ENCODE assay signal across 9 mouse cellular contexts in the genomic region with DNA sequence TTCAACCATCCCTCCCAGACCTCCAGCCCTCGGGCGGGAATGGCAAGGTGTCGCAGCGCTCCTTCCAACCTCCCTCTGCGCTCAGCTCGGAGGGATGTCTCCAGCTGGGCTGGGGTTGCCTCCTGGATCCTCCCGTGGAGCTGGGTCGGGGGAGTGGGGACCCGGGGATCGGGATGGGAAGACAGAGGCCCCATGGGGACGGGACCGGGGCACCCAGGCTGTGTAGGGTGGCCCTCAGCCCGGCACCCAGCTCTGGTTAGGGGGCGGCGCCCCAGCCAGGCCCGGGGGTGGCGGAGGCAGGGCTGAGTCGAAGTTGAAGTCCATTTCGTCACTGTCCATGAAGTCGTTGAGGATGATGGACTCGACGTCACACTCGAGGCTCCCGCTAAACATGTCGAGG. TPM values are rescaled to one million over a fixed set of nuclear protein-coding genes. Genes with fewer than 3 reads are reported as not detected.
A peak's percentile ranks its signal among the peaks of the same experiment; 100 is the strongest.
DNase-seq lines count a peak whose midpoint lies in the region; ATAC-seq and TF ChIP-seq lines count a peak whose summit lies in the region.
"Had no signal": no experiment of that assay in that cellular context is flagged by ENCODE, and none has a peak within 500 bp of the region (broad histone marks: within the 10 kb centered on the region; RNA-seq: fewer than 3 reads in every experiment).

No protein-coding gene starts in this region.

- ATAC-seq in liver, embryonic 16.5 days (ENCODE audit: low read depth): no peak

- no peak for TF ChIP-seq CTCF in E14TG2a.4 (conservative IDR thresholded peaks at IDR 0.05; ENCODE audit: low read length)

- no peak overlapping the region for H3K27ac ChIP-seq in heart, embryonic 10.5 days
- peak overlapping the region; percentile 70 for H3K27ac ChIP-seq in hindbrain, embryonic 10.5 days
- H3K27ac ChIP-seq in liver, embryonic 16.5 days (ENCODE audit: low read length): no peak overlapping the region

- peak overlapping the region; percentile 60 for H3K4me3 ChIP-seq in heart, embryonic 10.5 days
- peak overlapping the region; percentile 72 for H3K4me3 ChIP-seq in E14TG2a.4 (replicated peaks; ENCODE audit: low read length)
- H3K4me3 ChIP-seq in hindbrain, embryonic 10.5 days: peak overlapping the region; percentile 52
- H3K4me3 ChIP-seq in liver, embryonic 16.5 days (ENCODE audit: low read depth, low read length): no peak overlapping the region; the same call in 1 of the 2 replicates

- intact Hi-C loops in heart, postnatal 36 days (cut with DNase I): no loop called here

- H3K9ac ChIP-seq in liver, embryonic 16.5 days (ENCODE audit: low read depth, low read length): no peak overlapping the region

- no peaks in the 10 kb centered on the region for H3K9me3 ChIP-seq in heart, embryonic 10.5 days
- H3K9me3 ChIP-seq in E14TG2a.4 (ENCODE audit: low read length): no peaks in the 10 kb centered on the region
- no peaks in the 10 kb centered on the region for H3K9me3 ChIP-seq in hindbrain, embryonic 10.5 days
- H3K9me3 ChIP-seq in liver, embryonic 16.5 days (replicated peaks; ENCODE audit: control insufficient read depth, low read length): no peaks in the 10 kb centered on the region

- DNase-seq in heart, embryonic 10.5 days (ENCODE audit: low spot score): no peak
- no peak for DNase-seq in heart, postnatal 36 days
- no peak for DNase-seq in hindbrain, embryonic 10.5 days (ENCODE audit: low spot score)
- no peak for DNase-seq in c-Kit-positive CD71-positive TER-119-positive erythroid progenitor cells, embryonic 14.5 days (ENCODE audit: low spot score)
- no peak for DNase-seq in layer of hippocampus, postnatal 36 days
- DNase-seq in thymus, postnatal 14 days: no peak
- DNase-seq: cerebellum, adult 11-12 months had no signal

- peaks cover 42% of the 10 kb centered on the region for H3K4me1 ChIP-seq in heart, embryonic 10.5 days
- H3K4me1 ChIP-seq in E14TG2a.4 (replicated peaks; ENCODE audit: low read depth, low read length): peaks cover 64% of the 10 kb centered on the region
- H3K4me1 ChIP-seq in hindbrain, embryonic 10.5 days (replicated peaks): peaks cover 54% of the 10 kb centered on the region
- H3K4me1 ChIP-seq in liver, embryonic 16.5 days (ENCODE audit: control insufficient read depth, low read depth, low read length): no peaks in the 10 kb centered on the region

- 0 out of 2 replicates have a peak overlapping the region, but pooled peaks have one; percentile 34 for H3K4me2 ChIP-seq in liver, embryonic 16.5 days (ENCODE audit: low read depth, low read length)

- peaks cover 100% of the 10 kb centered on the region for H3K27me3 ChIP-seq in heart, embryonic 10.5 days (ENCODE audit: insufficient read depth, poor library complexity, severe bottlenecking)
- peaks cover 84% of the 10 kb centered on the region for H3K27me3 ChIP-seq in E14TG2a.4 (ENCODE audit: insufficient read depth, low read length)
- peaks cover 99% of the 10 kb centered on the region for H3K27me3 ChIP-seq in hindbrain, embryonic 10.5 days (ENCODE audit: insufficient read depth, poor library complexity, severe bottlenecking)
- peaks cover 60% of the 10 kb centered on the region for H3K27me3 ChIP-seq in liver, embryonic 16.5 days (ENCODE audit: control insufficient read depth, insufficient read depth, low read depth, low read length)

- no peaks in the 10 kb centered on the region for H3K36me3 ChIP-seq in heart, embryonic 10.5 days
- no peaks in the 10 kb centered on the region for H3K36me3 ChIP-seq in E14TG2a.4 (ENCODE audit: insufficient read depth, low read length)
- H3K36me3 ChIP-seq in hindbrain, embryonic 10.5 days: no peaks in the 10 kb centered on the region
- H3K36me3 ChIP-seq in liver, embryonic 16.5 days (ENCODE audit: control insufficient read depth, insufficient read depth): no peaks in the 10 kb centered on the region

- 6% methylated on average over 25 of the region's 25 CpGs for WGBS in heart, embryonic 10.5 days
- WGBS in hindbrain, embryonic 10.5 days: 5% methylated on average over 25 of the region's 25 CpGs
- 9% methylated on average over 25 of the region's 25 CpGs for WGBS in liver, embryonic 16.5 days (ENCODE audit: insufficient replicate concordance)

RNA-seq across cellular contexts. Expression of a gene that starts 19.5 kb away (rescaled TPM):
- 0.07 and 0.20 TPM in 2 replicates for polyA plus RNA-seq in heart, embryonic 10.5 days (2016; fragmentation: Nextera tagmentation; extraction: Ambion mirVana)
- 1 to 10 TPM; 2.3 to 4.6 TPM for total RNA-seq in heart, postnatal 36 days (2021)
- 0.20 and 0.25 TPM in 2 replicates for polyA plus RNA-seq in hindbrain, embryonic 10.5 days (2016; fragmentation: Nextera tagmentation; extraction: Ambion mirVana)
- not detected in 2 replicates for polyA plus RNA-seq in liver, embryonic 16.5 days (2015; fragmentation: Nextera tagmentation; extraction: Ambion mirVana)
- total RNA-seq in layer of hippocampus, postnatal 36 days (2021): 10 to 100 TPM; 37.1 to 38.6 TPM
